Mouse (Mus musculus): ENCODE data around the gene Cacna1a.

The Cacna1a gene

GRCm38 (mm10) chr8:84413886-84414851, 25.9 kb downstream of the Cacna1a start:
- peak; percentile 86 to 88 for DNase-seq

- DNase-seq, result peak in 1 of 2 experiments; percentile 61
These were observed 26.7 kb downstream of the Cacna1a start for GRCm38 (mm10) chr8:84414918-84415317.

GRCm38 (mm10) chr8:84415378-84415898, 27.2 kb downstream of the Cacna1a start:
- DNase-seq, result peak; percentile 76

GRCm38 (mm10) chr8:84416041-84416440, 27.8 kb downstream of the Cacna1a start:
- DNase-seq, result peak; percentile 61 to 64

GRCm38 (mm10) chr8:84416915-84417314, 28.7 kb downstream of the Cacna1a start:
- peak; percentile 76 to 77 for DNase-seq

GRCm38 (mm10) chr8:84417840-84418239, 29.6 kb downstream of the Cacna1a start:
- peak; percentile 81 to 85 for DNase-seq

GRCm38 (mm10) chr8:84424426-84424825, 36.2 kb downstream of the Cacna1a start:
- DNase-seq, result no peak

GRCm38 (mm10) chr8:84426087-84426486, 37.8 kb downstream of the Cacna1a start:
- DNase-seq, result no peak

GRCm38 (mm10) chr8:84426582-84426981, 38.3 kb downstream of the Cacna1a start:
- peak; percentile 86 to 91 for DNase-seq

- DNase-seq, result peak; percentile 68 to 70
These were observed 39.8 kb downstream of the Cacna1a start for GRCm38 (mm10) chr8:84428034-84428433.

GRCm38 (mm10) chr8:84429014-84429413, 40.8 kb downstream of the Cacna1a start:
- no peak for DNase-seq

GRCm38 (mm10) chr8:84429492-84429891, 41.3 kb downstream of the Cacna1a start:
- DNase-seq, result no peak

- DNase-seq, result peak; percentile 60 to 61
These were observed 47.1 kb downstream of the Cacna1a start for GRCm38 (mm10) chr8:84435370-84435769.

GRCm38 (mm10) chr8:84439813-84440212, 51.6 kb downstream of the Cacna1a start:
- peak; percentile 87 to 90 for DNase-seq

GRCm38 (mm10) chr8:84442043-84442442, 53.8 kb downstream of the Cacna1a start:
- DNase-seq, result peak in 1 of 2 experiments; percentile 58

- DNase-seq, result peak; percentile 77 to 78
These were observed 58.3 kb downstream of the Cacna1a start for GRCm38 (mm10) chr8:84446571-84446991.

- DNase-seq, result peak; percentile 58 to 71
These were observed 66.3 kb downstream of the Cacna1a start for GRCm38 (mm10) chr8:84454532-84454931.

GRCm38 (mm10) chr8:84458853-84459252, 70.6 kb downstream of the Cacna1a start:
- DNase-seq, result no peak

- peak; percentile 66 to 72 for DNase-seq
These were observed 71.0 kb downstream of the Cacna1a start for GRCm38 (mm10) chr8:84459276-84459675.

GRCm38 (mm10) chr8:84460698-84461097, 72.5 kb downstream of the Cacna1a start:
- no peak for DNase-seq

GRCm38 (mm10) chr8:84466932-84467331, 78.7 kb downstream of the Cacna1a start:
- DNase-seq, result peak; percentile 64 to 79

- DNase-seq, result no peak
These were observed 80.8 kb downstream of the Cacna1a start for GRCm38 (mm10) chr8:84469076-84469475.

- peak; percentile 72 to 83 for DNase-seq
These were observed 83.2 kb downstream of the Cacna1a start for GRCm38 (mm10) chr8:84471271-84471995.

Measured in cerebellum, postnatal 25 days (tissue).